Mouse (Mus musculus) liver, adult 2 months (tissue): ENCODE measurements at regions not wholly inside any gene's neighbourhood (a gene's known extent, or its start where the extent isn't known, plus 50 kb on each side); places are given as distances from the start of the nearest gene placed in this dataset.

Source experiments
- DNase-seq: peaks from one replicate; pipeline ENCODE4 v3.0.0-alpha.2; 2011; ENCODE audit warnings: low read depth, low spot score; ENCODE audit errors: extremely low read depth
- H3K27ac ChIP-seq: fragments of 200-500 bp; replicated peaks from 2 replicates; pipeline ENCODE4 v1.5.1; 2012; ENCODE audit warnings: low read depth, mild to moderate bottlenecking, control low read depth, inconsistent platforms, low read length; ENCODE audit not compliant: insufficient read depth
- H3K27me3 ChIP-seq: fragments of 200-500 bp; 2 replicates; pipeline ENCODE4 v1.6.1; 2012; ENCODE audit warnings: mild to moderate bottlenecking, moderate library complexity, low read length, inconsistent platforms; ENCODE audit not compliant: control insufficient read depth, insufficient read depth
- H3K36me3 ChIP-seq: fragments of 200-500 bp; 2 replicates; pipeline ENCODE4 v1.6.1; 2012; ENCODE audit warnings: low read length, inconsistent platforms; ENCODE audit not compliant: control insufficient read depth, insufficient read depth
- H3K4me1 ChIP-seq: fragments of 200-500 bp; 2 replicates; pipeline ENCODE4 v1.6.1; 2011; ENCODE audit warnings: low read length; ENCODE audit not compliant: control insufficient read depth, insufficient read depth
- H3K4me3 ChIP-seq: fragments of 200-500 bp; 2 replicates; pipeline ENCODE4 v1.5.1; 2011; ENCODE audit warnings: low read depth, mild to moderate bottlenecking, control low read depth, low read length, moderate library complexity; ENCODE audit not compliant: insufficient read depth
- H3K79me2 ChIP-seq: fragments of 200-500 bp; 2 replicates; pipeline ENCODE4 v1.6.1; 2012; ENCODE audit warnings: inconsistent platforms, mild to moderate bottlenecking, low read length, moderate library complexity; ENCODE audit not compliant: control insufficient read depth, insufficient read depth
- H3K9ac ChIP-seq: fragments of 200-500 bp; 2 replicates; pipeline ENCODE4 v1.6.1; 2012; ENCODE audit warnings: low read depth, mild to moderate bottlenecking, control low read depth, inconsistent platforms, low read length
- CTCF ChIP-seq: fragments of 200-500 bp; IDR thresholded peaks from 2 replicates; pipeline ENCODE4 v1.5.1; 2011; ENCODE audit warnings: low read depth, low read length, control low read depth
- POLR2A ChIP-seq: fragments of 200-500 bp; IDR thresholded peaks from 2 replicates; pipeline ENCODE4 v1.6.1; 2011; ENCODE audit warnings: low read length, control low read depth; ENCODE audit not compliant: insufficient read depth; ENCODE audit errors: extremely low read depth
- WGBS: fragments of 180-500 bp; shearing (Covaris S2); methylation state at CpG from one replicate; pipeline ENCODE4 v1.1.7; 2018; 5-methylcytosine and 5-hydroxymethylcytosine counted together

DNA sequence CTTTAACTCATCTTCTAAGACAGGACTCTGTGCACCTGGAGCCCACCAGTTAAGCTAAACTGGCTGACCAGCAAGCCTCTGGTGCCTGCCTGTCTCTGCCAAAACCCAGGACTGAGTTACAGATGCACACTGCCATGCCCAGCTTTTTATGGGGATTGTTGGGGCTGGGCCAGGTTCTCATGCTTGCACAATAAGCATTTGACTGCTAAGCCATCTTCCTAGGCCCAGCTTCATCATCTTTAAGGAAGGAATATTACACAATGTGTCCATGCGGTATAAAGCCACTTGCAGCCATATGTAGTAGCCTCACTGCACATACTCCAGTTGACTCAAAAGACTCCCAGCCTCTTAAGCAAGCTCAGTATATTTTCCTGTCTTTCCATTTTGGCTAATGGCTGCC, 340.4 kb downstream of the Agtpbp1 start:
- no peaks in the 10 kb centered on the region for H3K79me2 ChIP-seq
- H3K36me3 ChIP-seq = no peaks in the 10 kb centered on the region
- DNase-seq = no peak
- TF ChIP-seq CTCF (no peak), POLR2A (no peak)
- no peak overlapping the region for H3K4me3 ChIP-seq
- H3K27me3 ChIP-seq = no peaks in the 10 kb centered on the region
- H3K9ac ChIP-seq = no peak overlapping the region
- H3K27ac ChIP-seq = no peak overlapping the region
- no peaks in the 10 kb centered on the region for H3K4me1 ChIP-seq
- 93% methylated on average over 1 of the region's 1 CpGs for WGBS

DNA sequence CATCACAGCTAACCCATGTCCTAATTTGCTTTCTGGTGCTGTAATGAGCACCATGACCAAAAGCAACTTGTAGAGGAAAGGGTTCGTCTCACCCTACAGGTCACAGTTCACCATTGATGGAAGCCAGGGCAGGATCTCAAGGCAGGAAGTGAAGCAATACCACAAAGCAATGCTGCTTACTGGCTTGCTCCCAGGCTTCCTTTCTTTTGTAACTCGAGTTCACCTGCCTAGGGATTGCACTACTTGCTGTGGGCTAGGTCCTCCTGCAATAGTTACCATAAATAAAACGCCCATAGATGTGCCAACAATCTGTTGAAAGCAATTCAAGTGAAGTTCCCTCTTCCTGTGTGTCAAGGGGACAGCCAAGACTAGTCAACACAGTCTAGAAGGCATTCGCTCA, 342.4 kb downstream of the Agtpbp1 start:
- no peak overlapping the region for H3K4me3 ChIP-seq
- no peak for DNase-seq
- no peaks in the 10 kb centered on the region for H3K79me2 ChIP-seq
- no peak for TF ChIP-seq POLR2A
- no peak for TF ChIP-seq CTCF
- no peaks in the 10 kb centered on the region for H3K36me3 ChIP-seq
- H3K4me1 ChIP-seq = no peaks in the 10 kb centered on the region
- no peak overlapping the region for H3K9ac ChIP-seq
- 49% methylated on average over 4 of the region's 4 CpGs for WGBS
- no peaks in the 10 kb centered on the region for H3K27me3 ChIP-seq
- no peak overlapping the region for H3K27ac ChIP-seq

DNA sequence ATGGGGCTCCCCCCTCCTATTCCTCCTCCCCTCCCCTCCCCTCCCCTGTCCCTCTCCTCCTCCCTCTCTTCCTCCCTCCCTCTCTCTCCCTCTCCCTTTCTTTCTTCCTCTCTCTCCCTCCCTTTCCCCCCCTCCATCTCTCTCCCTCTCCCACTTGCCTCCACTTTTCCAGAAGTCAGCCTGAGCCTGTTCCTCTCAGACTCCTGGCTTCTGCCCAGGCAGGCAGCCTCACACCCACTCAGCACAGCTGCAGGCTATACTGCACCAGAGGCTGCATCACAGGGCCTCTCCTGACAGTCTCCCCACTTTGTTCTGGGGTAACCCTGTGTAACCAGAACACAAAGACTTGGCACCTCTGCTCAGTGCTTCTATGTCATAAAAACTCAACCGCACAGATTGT, 346.3 kb downstream of the Agtpbp1 start:
- no peaks in the 10 kb centered on the region for H3K79me2 ChIP-seq
- no peaks in the 10 kb centered on the region for H3K4me1 ChIP-seq
- no peaks in the 10 kb centered on the region for H3K36me3 ChIP-seq
- WGBS = 90% methylated on average over 1 of the region's 1 CpGs
- no peak overlapping the region for H3K9ac ChIP-seq
- H3K27ac ChIP-seq = no peak overlapping the region
- DNase-seq = no peak
- no peaks in the 10 kb centered on the region for H3K27me3 ChIP-seq
- H3K4me3 ChIP-seq = no peak overlapping the region
- TF ChIP-seq CTCF = no peak
- TF ChIP-seq POLR2A = no peak

DNA sequence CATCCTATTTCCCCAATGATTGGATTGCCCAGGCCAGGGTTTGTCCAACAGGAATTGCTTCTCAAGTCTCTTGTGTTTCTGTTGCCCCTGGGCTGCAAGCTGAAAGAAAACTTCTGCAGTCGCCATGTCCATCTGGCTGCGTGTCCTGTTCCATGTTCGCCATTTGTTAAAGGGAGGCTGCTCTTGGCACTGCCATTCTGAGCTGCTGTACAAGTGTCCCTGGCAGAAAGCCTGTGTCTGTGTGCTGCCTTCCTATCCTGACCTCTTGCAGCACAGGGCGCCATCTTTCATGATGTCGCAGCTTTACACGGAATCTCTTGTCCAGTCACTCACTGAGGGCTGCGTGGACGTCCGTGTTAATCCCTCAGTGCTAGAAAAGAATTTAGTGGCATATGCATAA, 349.2 kb downstream of the Agtpbp1 start:
- no peaks in the 10 kb centered on the region for H3K4me1 ChIP-seq
- DNase-seq = no peak
- H3K27me3 ChIP-seq = no peaks in the 10 kb centered on the region
- 90% methylated on average over 9 of the region's 9 CpGs for WGBS
- H3K79me2 ChIP-seq = no peaks in the 10 kb centered on the region
- no peak overlapping the region for H3K9ac ChIP-seq
- no peak overlapping the region for H3K27ac ChIP-seq
- TF ChIP-seq CTCF = no peak
- TF ChIP-seq POLR2A = no peak
- no peaks in the 10 kb centered on the region for H3K36me3 ChIP-seq
- no peak overlapping the region for H3K4me3 ChIP-seq

DNA sequence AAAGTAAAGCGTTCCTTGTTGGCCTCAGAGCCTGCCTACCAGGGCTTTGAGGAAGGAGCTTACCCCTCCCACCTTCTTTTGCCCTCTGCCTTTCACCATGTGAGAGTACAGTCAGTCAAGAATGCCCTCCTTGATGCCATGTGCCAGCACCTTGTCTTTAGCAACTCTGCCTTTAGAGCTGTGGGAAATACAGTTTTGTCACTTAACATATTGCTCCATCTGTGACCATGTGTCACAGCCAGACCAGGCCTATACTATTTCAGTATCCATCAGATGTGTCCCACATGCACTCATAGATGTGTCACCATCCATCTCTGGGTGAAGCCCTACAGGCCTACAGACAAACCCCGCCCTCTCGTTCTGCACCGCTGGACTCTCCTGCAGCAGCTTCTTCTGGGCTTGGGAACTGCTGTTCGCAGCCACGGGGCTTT, 355.9 kb downstream of the Agtpbp1 start:
- H3K27me3 ChIP-seq = no peaks in the 10 kb centered on the region
- no peak for DNase-seq
- H3K9ac ChIP-seq = no peak overlapping the region
- H3K4me3 ChIP-seq = no peak overlapping the region
- WGBS = 90% methylated on average over 6 of the region's 6 CpGs
- H3K27ac ChIP-seq = no peak overlapping the region
- no peaks in the 10 kb centered on the region for H3K4me1 ChIP-seq
- H3K79me2 ChIP-seq = no peaks in the 10 kb centered on the region
- H3K36me3 ChIP-seq = no peaks in the 10 kb centered on the region
- TF ChIP-seq POLR2A (no peak), CTCF (no peak)

DNA sequence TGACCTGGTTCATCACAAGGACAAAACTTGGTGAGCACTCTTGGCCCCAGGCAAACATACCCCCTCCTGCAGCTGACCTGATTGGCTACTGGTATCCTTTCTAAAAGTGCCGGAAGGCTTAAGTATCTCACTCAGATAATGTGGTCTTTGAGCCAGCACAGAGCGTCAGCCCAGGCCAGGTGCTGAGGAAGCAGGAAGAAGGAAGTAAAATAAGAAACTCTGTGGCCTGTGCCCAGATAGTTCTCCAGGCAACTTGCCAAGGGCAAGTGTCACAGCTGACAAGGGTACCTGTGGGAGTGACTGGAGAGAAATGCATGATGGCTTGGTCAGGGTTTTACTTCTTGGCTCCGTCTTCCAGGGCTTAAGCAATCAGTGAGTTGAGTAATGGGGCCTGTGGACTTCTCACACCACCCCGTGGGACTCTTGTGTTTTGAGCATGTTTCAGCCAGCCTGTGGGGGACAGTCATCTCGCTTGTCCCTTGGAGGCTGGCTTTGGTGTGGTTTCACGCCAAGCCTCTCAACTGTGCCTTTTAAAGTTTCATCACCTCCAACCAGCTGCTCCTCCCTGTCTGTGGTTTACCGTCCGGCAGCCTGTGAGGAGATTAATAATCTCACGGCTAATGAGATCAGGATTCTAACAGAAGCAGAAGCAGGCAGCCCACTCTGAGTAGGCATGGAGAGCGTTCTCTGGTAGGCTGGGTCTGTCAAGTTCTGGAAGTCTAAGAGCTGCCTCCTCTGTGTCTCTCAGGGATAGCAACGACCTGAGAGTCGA, 356.8 kb downstream of the Agtpbp1 start:
- Histone ChIP-seq H3K27ac (no peak overlapping the region), H3K79me2 (no peaks in the 10 kb centered on the region), H3K27me3 (no peaks in the 10 kb centered on the region), H3K4me1 (no peaks in the 10 kb centered on the region), H3K36me3 (no peaks in the 10 kb centered on the region), H3K4me3 (no peak overlapping the region), H3K9ac (no peak overlapping the region)
- TF ChIP-seq CTCF (no peak), POLR2A (no peak)
- no peak for DNase-seq
- WGBS = 66% methylated on average over 12 of the region's 12 CpGs
